Mouse (Mus musculus): Measurements from ENCODE around the gene Pik3ip1.

The Pik3ip1 gene

GRCm38 (mm10) chr11:3337961-3338360, 7.8 kb downstream of the Pik3ip1 start:
- no peak for DNase-seq

DNA sequence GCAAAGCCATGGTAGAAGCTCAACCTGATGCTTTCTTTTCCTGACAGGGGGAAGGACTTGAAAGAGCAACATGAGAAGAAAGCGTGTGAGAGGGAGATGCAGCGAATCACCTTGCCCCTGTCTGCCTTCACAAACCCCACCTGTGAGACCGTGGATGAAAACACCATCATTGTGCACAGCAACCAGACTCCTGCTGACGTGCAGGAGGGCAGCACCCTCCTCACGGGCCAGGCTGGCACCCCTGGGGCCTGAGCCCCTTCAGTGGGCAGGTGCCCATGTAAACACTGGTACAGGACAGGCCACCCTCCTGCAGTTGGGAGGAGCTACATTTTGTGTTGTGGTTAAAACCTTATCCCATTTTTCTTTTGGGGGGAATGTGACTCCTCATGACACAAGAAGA, 11.3 kb downstream of the Pik3ip1 start:
- no peak for DNase-seq

DNA sequence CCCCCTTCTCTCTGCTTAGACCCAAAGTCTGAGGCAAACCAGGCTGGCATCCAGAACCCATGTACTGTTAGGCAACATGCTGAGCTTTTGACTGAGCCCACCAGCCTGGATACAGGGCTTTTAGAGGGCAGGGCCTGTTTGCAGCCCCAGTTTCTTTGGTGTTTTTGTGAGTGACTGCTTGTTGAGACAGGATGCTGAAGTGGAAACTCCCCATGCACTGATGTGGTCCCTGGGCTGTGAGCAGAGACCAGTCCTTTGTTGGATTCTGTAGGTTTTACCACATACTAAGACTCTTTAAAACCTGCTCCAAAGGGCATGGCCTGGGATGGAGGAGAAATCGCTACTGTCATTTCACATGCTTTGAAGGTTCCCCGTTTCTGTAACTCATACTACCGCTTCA, 14.7 kb downstream of the Pik3ip1 start:
- DNase-seq = no peak

DNA sequence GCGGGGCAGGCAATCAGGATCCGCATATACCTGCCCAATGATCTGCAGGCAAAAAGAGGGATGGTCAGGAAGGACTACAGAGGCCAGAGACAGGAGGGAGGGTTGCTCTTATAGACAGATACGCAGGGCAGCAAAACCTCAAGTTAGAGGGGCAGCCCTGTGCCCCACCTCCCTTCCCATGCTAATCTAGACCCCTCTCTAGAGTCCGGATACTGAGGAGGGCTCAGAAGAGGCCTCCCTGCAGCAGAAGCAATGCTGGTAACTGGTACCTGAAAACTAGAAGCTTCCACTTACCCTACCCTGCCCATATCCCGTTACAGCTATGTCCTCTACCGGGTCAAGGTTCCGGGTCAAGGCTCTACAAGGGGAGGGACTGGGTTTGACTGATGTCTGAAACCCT, 16.1 kb downstream of the Pik3ip1 start:
- DNase-seq = no peak

DNA sequence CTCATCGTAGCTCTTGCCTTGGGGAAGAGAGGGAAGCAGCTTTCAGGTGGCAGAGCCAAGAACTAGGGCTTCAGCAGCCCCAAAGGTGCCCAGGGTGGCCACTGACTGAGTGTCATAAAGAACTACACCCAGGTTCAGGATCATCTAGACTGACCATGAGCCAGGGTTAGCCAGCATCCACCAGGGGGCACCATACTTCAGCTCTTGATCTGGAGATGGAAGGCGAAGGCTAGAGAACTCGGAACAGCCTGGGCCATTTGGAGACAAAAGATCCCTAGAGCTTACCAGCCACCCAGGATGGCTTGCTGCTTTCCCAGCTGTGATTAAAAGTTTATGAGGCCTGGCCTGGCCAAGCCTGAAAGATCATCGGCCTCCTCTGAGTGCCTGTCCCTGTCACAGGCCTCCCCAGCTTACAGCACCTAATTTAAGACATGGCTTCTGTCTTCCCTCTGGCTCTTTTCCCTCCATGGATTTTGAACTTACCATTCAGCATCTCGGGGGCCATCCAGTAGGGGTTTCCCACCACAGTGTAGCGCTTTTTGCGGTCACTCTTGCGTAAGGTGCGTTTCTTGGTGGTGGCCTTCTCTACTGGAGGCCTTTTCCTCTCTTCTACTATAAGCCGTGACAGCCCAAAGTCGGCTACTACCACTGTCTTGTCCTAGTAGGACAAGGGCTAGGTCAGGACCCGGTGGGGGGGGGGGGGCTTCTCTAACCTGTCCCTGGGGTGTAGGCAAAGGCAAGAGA, 17.1 kb downstream of the Pik3ip1 start:
- peak; percentile 79 to 90 for DNase-seq

- DNase-seq = no peak
Observed at GRCm38 (mm10) chr11:3347835-3348195, 17.6 kb downstream of the Pik3ip1 start.

- DNase-seq = peak; percentile 60 to 71
Observed at GRCm38 (mm10) chr11:3348576-3349342, 18.6 kb downstream of the Pik3ip1 start.

DNA sequence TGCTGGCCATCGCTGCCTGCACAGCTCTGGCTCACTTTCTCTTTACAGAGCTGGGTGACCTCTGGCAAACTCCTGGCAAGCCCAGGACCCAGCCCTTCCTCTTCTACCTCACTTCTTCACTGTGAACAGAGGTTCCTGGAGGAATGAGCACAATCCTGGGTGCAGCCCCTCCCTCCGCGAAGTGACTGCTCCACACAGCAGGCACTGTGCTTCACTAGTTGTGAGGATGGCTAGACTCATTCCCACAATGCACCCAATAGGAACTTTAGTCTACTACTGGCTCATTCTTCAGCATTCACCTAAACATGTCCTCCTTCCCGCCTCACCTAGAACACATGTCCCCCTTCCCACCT, 19.1 kb downstream of the Pik3ip1 start:
- no peak for DNase-seq

DNA sequence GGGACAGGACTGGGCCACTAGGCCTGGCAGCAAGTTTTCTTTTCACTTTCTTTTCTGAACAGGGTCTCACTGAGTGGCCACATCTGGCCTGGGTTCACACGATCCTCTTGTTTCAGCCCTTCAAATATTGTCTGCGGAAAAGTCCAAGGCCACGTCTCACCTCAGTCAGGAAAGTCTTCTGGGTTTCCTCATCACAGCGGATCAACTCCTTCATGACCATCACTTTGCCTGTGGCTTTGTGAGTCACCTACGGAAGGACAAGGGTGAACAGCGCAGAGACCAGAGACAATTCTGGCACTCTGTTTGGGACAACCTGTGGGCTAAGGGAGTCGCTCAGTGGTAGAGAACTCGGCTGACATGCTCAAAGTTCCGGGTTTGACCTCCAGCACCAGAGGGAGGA, 21.9 kb downstream of the Pik3ip1 start:
- no peak for DNase-seq

GRCm38 (mm10) chr11:3352990-3353585, 22.9 kb downstream of the Pik3ip1 start:
- DNase-seq = no peak

DNA sequence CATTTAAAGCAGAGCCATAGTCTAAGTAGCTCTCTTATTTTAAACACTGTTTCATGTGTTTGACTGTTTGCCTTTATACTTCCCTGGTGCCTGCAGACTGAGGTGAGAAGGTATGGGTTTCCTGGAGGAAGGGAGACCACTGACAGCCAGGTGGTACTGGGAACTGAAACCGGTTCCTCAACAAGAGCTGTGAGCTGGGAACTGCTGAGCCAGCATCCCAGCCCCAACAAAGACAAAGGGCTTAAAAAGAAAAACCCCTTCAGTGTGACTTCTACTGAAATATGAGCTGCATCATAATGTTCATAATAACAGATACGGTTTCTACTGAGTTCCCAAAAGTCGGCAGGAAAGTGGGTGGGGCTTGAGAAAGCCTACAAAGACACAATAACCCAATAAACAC, 32.7 kb downstream of the Pik3ip1 start:
- no peak for DNase-seq

DNA sequence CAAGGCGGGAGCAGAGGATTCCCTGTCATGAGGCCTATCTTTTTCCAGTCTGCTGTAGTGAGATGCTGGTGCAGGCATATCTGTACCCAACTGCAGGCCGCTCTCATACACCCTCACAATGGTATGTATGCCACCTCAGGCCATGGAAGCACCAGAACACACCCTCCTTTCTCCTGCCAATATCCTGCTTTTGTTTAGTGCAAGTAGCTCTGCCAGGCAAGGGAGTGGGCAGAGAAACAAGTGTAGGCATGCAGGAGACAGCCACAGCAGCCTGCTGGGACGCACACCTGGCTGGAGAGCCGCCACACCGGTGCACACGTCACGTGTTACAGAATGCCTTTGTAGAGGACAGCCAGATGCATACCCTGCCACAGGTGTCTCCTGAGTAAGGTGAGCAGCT, 36.2 kb downstream of the Pik3ip1 start:
- DNase-seq = no peak

GRCm38 (mm10) chr11:3368983-3369382, 38.8 kb downstream of the Pik3ip1 start:
- peak; percentile 41 to 52 for DNase-seq

DNA sequence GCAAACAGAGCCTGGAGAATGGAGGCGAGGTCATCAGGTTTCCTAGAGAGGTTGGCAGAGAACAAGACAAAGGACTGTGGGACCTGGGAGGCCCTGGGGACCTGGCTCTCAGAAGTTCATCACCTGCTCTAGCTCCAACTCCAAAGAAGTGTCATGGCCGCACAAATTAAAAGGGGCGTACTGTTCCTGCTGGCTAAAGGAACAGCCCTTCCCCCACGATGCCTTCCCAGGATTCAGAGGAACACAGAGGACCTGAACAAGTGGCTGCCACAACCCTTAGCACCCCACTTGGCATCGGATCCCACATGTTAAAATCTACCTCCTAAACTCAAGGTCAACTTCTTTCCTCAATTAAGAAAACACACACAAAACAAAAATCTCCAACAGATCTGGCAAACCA, 39.2 kb downstream of the Pik3ip1 start:
- no peak for DNase-seq

GRCm38 (mm10) chr11:3370162-3370561, 40.0 kb downstream of the Pik3ip1 start:
- no peak for DNase-seq

DNA sequence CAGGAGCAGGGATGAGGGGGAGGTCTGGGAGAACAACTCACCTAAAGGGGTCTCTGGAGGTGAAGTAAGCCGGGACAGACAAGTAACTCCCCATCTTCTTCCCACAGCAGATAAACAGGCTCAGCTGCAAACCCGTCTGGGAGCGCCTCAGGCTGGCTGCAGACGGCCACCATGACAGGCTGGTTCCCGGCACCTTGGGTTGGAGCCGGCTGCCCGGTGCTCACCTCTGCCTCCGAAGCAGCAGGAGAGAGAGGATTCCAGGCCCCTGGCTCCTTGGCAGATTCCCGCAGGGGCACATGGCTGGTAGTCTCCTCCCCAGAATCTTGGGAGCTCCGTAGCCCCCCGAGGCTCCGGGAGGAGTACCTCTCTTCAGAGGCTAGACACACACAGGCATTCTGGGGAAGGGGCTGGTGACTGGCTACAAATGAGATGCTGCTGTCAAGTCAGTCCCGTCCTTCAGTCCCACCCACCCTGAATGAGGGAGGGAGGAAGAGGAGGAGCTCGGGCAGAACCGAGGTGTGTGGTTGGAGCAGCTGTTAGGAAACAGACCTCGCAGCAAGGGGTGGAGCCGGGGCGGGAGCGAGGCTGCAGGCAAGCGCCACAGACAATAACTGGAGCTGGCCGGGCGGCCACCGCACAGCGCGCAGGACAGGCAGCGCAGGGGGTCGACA, 40.9 kb downstream of the Pik3ip1 start:
- DNase-seq = peak; percentile 84 to 87

- DNase-seq = no peak
Observed at GRCm38 (mm10) chr11:3371599-3372295, 41.5 kb downstream of the Pik3ip1 start.

GRCm38 (mm10) chr11:3373591-3374292, 43.5 kb downstream of the Pik3ip1 start:
- DNase-seq = peak; percentile 41 to 62

DNA sequence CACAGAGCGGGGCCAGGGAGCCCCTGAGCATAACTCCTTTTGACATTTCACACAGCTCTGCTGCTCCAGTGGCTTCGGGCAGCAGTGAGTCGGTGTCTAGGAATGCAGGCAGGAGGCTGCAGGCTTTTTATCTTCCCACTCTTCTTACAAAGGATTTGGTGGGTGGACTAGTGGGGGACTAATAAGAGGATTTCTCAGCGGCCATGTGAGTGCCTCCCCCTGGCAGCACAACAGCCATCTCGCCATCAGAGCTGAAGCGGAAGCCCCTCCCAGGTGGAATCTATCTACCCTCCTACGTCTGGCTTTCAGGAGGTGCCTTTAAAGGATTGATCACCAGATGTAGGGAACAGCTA, 44.1 kb downstream of the Pik3ip1 start:
- DNase-seq = peak in 1 of 2 experiments; percentile 40

- no peak for DNase-seq
Observed at GRCm38 (mm10) chr11:3374741-3375140, 44.5 kb downstream of the Pik3ip1 start.

- DNase-seq = no peak
Observed at GRCm38 (mm10) chr11:3379427-3379826, 49.2 kb downstream of the Pik3ip1 start.

GRCm38 (mm10) chr11:3381148-3381814, 51.1 kb downstream of the Pik3ip1 start:
- DNase-seq = no peak
